Comparison of ENCODE assay signal across 8 mouse cellular contexts in genomic region chr16:94369596-94370172, GRCm38 (mm10). TPM values are rescaled to one million over a fixed set of nuclear protein-coding genes. Genes with fewer than 3 reads are reported as not detected.
DNase-seq lines count a peak whose midpoint lies in the region; ATAC-seq and TF ChIP-seq lines count a peak whose summit lies in the region.

No protein-coding gene starts in this region.

- TF ChIP-seq CTCF in ES-Bruce4 (IDR thresholded peaks at IDR 0.05; ENCODE audit: low read depth, low read length), result no peak

- no peak for ATAC-seq in forebrain, embryonic 11.5 days (replicated peaks; ENCODE audit: low FRiP score)
- no peak for ATAC-seq in limb, embryonic 13.5 days (ENCODE audit: low FRiP score, low read depth)
- no peak for ATAC-seq in stomach, embryonic 15.5 days (ENCODE audit: insufficient read depth, low FRiP score, low read depth)

- H3K27me3 ChIP-seq in ES-Bruce4 (ENCODE audit: control insufficient read depth, insufficient read depth, low read length, poor library complexity, severe bottlenecking), result no peaks in the 10 kb centered on the region
- H3K27me3 ChIP-seq in forebrain, embryonic 11.5 days (ENCODE audit: control insufficient read depth, insufficient read depth, low read length), result no peaks in the 10 kb centered on the region
- H3K27me3 ChIP-seq in limb, embryonic 13.5 days, result no peaks in the 10 kb centered on the region
- no peaks in the 10 kb centered on the region for H3K27me3 ChIP-seq in stomach, embryonic 15.5 days (replicated peaks)

- TF ChIP-seq POLR2A in ES-Bruce4 (IDR thresholded peaks at IDR 0.05; ENCODE audit: insufficient read depth, low read length), result no peak

- H3K27ac ChIP-seq in ES-Bruce4 (ENCODE audit: insufficient read depth, low read length), result no peak overlapping the region
- peak overlapping the region; percentile 97 for H3K27ac ChIP-seq in forebrain, embryonic 11.5 days (ENCODE audit: low read depth, low read length)
- peak overlapping the region; percentile 98 for H3K27ac ChIP-seq in limb, embryonic 13.5 days
- peak overlapping the region; percentile 98 for H3K27ac ChIP-seq in stomach, embryonic 15.5 days

- no peaks in the 10 kb centered on the region for H3K36me3 ChIP-seq in ES-Bruce4 (ENCODE audit: control insufficient read depth, insufficient read depth, low read length, poor library complexity, severe bottlenecking)
- H3K36me3 ChIP-seq in forebrain, embryonic 11.5 days (ENCODE audit: control insufficient read depth, insufficient read depth, low read length), result no peaks in the 10 kb centered on the region
- H3K36me3 ChIP-seq in limb, embryonic 13.5 days, result peaks cover 4% of the 10 kb centered on the region
- H3K36me3 ChIP-seq in stomach, embryonic 15.5 days, result no peaks in the 10 kb centered on the region

- WGBS in forebrain, embryonic 11.5 days, result 8% methylated on average over 6 of the region's 6 CpGs
- 9% methylated on average over 6 of the region's 6 CpGs for WGBS in limb, embryonic 13.5 days
- WGBS in stomach, embryonic 15.5 days, result 5% methylated on average over 6 of the region's 6 CpGs

- H3K4me2 ChIP-seq in forebrain, embryonic 11.5 days (ENCODE audit: low read depth, low read length, severe bottlenecking), result peak overlapping the region; percentile 69
- H3K4me2 ChIP-seq in limb, embryonic 13.5 days (replicated peaks), result peak overlapping the region; percentile 76
- H3K4me2 ChIP-seq in stomach, embryonic 15.5 days, result peak overlapping the region; percentile 66

- no peak for TF ChIP-seq EP300 in ES-Bruce4 (IDR thresholded peaks at IDR 0.05; ENCODE audit: insufficient read depth, low read depth, low read length)

- DNase-seq in heart, adult 9 months (ENCODE audit: low spot score in 2 of 2), result peak; percentile 8 to 13
- DNase-seq in heart, adult 8-10 months (ENCODE audit: low spot score), result no peak
- no peak for DNase-seq in forebrain, embryonic 11.5 days (ENCODE audit: low spot score)
- DNase-seq in adrenal gland, adult 8-10 months, result no peak
- no peak for DNase-seq in adrenal gland, postnatal 36 days

- peak overlapping the region; percentile 88 for H3K9ac ChIP-seq in ES-Bruce4 (ENCODE audit: low read depth, poor library complexity, severe bottlenecking)
- peak overlapping the region; percentile 95 for H3K9ac ChIP-seq in forebrain, embryonic 11.5 days (ENCODE audit: low read length)
- H3K9ac ChIP-seq in limb, embryonic 13.5 days, result peak overlapping the region; percentile 93
- H3K9ac ChIP-seq in stomach, embryonic 15.5 days, result peak overlapping the region; percentile 94; the same call in 1 of the 2 replicates

- H3K4me3 ChIP-seq in ES-Bruce4 (ENCODE audit: low read depth, low read length), result peak overlapping the region; percentile 87
- peak overlapping the region; percentile 89 for H3K4me3 ChIP-seq in forebrain, embryonic 11.5 days (ENCODE audit: low read depth, low read length)
- H3K4me3 ChIP-seq in limb, embryonic 13.5 days, result peak overlapping the region; percentile 88
- H3K4me3 ChIP-seq in stomach, embryonic 15.5 days (replicated peaks), result peak overlapping the region; percentile 93

- H3K9me3 ChIP-seq in ES-Bruce4 (replicated peaks; ENCODE audit: control insufficient read depth, insufficient read depth, low read length, poor library complexity, severe bottlenecking), result no peaks in the 10 kb centered on the region
- no peaks in the 10 kb centered on the region for H3K9me3 ChIP-seq in forebrain, embryonic 11.5 days (ENCODE audit: control insufficient read depth, low read length)
- H3K9me3 ChIP-seq in limb, embryonic 13.5 days, result no peaks in the 10 kb centered on the region
- H3K9me3 ChIP-seq in stomach, embryonic 15.5 days, result no peaks in the 10 kb centered on the region

- no peaks in the 10 kb centered on the region for H3K4me1 ChIP-seq in ES-Bruce4 (ENCODE audit: control insufficient read depth, insufficient read depth, low read length)
- peaks cover 2% of the 10 kb centered on the region; the same call in 1 of the 2 replicates for H3K4me1 ChIP-seq in forebrain, embryonic 11.5 days (replicated peaks; ENCODE audit: control insufficient read depth, insufficient read depth, low read length)
- peaks cover 25% of the 10 kb centered on the region for H3K4me1 ChIP-seq in limb, embryonic 13.5 days
- peaks cover 7% of the 10 kb centered on the region; the same call in 1 of the 2 replicates for H3K4me1 ChIP-seq in stomach, embryonic 15.5 days

RNA-seq across cellular contexts. Expression of gene Ttc3, which starts 0.7 kb away (rescaled TPM):
- total RNA-seq in heart, adult 8-10 months (2022), result 10 to 100 TPM; 74.5 to 84.2 (median 76.6) TPM
- polyA plus RNA-seq in ES-Bruce4 (2011; ENCODE audit: insufficient read depth, insufficient read length, low read depth, missing spikeins), result 149 and 152 TPM in 2 replicates
- 458 and 484 TPM in 2 replicates for polyA plus RNA-seq in forebrain, embryonic 11.5 days (2014; fragmentation: Nextera tagmentation; extraction: Ambion mirVana)
- polyA plus RNA-seq in limb, embryonic 13.5 days (2015; fragmentation: Nextera tagmentation; extraction: Ambion mirVana), result 324 and 332 TPM in 2 replicates
- 177 and 183 TPM in 2 replicates for polyA plus RNA-seq in stomach, embryonic 15.5 days (2015; fragmentation: Nextera tagmentation; extraction: Ambion mirVana)
- 100 to 1,000 TPM in 3 of 4 experiments, 10 to 100 TPM in 1; 89.1 to 149 (median 120) TPM for total RNA-seq in adrenal gland, adult 8-10 months (2022)
- total RNA-seq in adrenal gland, postnatal 36 days (2021), result 100 to 1,000 TPM in 1 of 2 experiments, 10 to 100 TPM in 1; 96.4 to 119 TPM

RNA-seq across cellular contexts. Expression of gene Pigp, which starts 2.0 kb away (rescaled TPM):
- 100 to 1,000 TPM; 130 to 147 (median 134) TPM for total RNA-seq in heart, adult 8-10 months (2022)
- polyA plus RNA-seq in ES-Bruce4 (2011; ENCODE audit: insufficient read depth, insufficient read length, low read depth, missing spikeins), result 54.7 and 65.3 TPM in 2 replicates
- polyA plus RNA-seq in forebrain, embryonic 11.5 days (2014; fragmentation: Nextera tagmentation; extraction: Ambion mirVana), result 92.3 and 97.6 TPM in 2 replicates
- polyA plus RNA-seq in limb, embryonic 13.5 days (2015; fragmentation: Nextera tagmentation; extraction: Ambion mirVana), result 105 and 110 TPM in 2 replicates
- polyA plus RNA-seq in stomach, embryonic 15.5 days (2015; fragmentation: Nextera tagmentation; extraction: Ambion mirVana), result 121 and 126 TPM in 2 replicates
- 100 to 1,000 TPM in 2 of 4 experiments, 10 to 100 TPM in 2; 80.9 to 101 (median 98.6) TPM for total RNA-seq in adrenal gland, adult 8-10 months (2022)
- 100 to 1,000 TPM in 1 of 2 experiments, 10 to 100 TPM in 1; 68.8 to 122 TPM for total RNA-seq in adrenal gland, postnatal 36 days (2021)

RNA-seq across cellular contexts. Expression of gene Ripply3, which starts 41.5 kb away (rescaled TPM):
- total RNA-seq in heart, adult 8-10 months (2022), result 1 to 10 TPM; 4.1 to 4.5 (median 4.3) TPM
- polyA plus RNA-seq in ES-Bruce4 (2011; ENCODE audit: insufficient read depth, insufficient read length, low read depth, missing spikeins), result 0.87 and 0.91 TPM in 2 replicates
- polyA plus RNA-seq in forebrain, embryonic 11.5 days (2014; fragmentation: Nextera tagmentation; extraction: Ambion mirVana), result 5.4 and 5.7 TPM in 2 replicates
- 3.1 and 3.2 TPM in 2 replicates for polyA plus RNA-seq in limb, embryonic 13.5 days (2015; fragmentation: Nextera tagmentation; extraction: Ambion mirVana)
- polyA plus RNA-seq in stomach, embryonic 15.5 days (2015; fragmentation: Nextera tagmentation; extraction: Ambion mirVana), result 7.6 and 7.9 TPM in 2 replicates
- total RNA-seq in adrenal gland, adult 8-10 months (2022), result 10 to 100 TPM in 1 of 4 experiments, 1 to 10 TPM in 3; 4.6 to 12.6 (median 5.3) TPM
- 1 to 10 TPM; 4.1 to 6.0 TPM for total RNA-seq in adrenal gland, postnatal 36 days (2021)

RNA-seq across cellular contexts. Expression of gene Hlcs, which starts 56.3 kb away (rescaled TPM):
- 10 to 100 TPM in 2 of 4 experiments, 1 to 10 TPM in 2; 6.1 to 10.7 (median 8.9) TPM for total RNA-seq in heart, adult 8-10 months (2022)
- 12.6 and 14.1 TPM in 2 replicates for polyA plus RNA-seq in ES-Bruce4 (2011; ENCODE audit: insufficient read depth, insufficient read length, low read depth, missing spikeins)
- 13.8 TPM in 2 replicates for polyA plus RNA-seq in forebrain, embryonic 11.5 days (2014; fragmentation: Nextera tagmentation; extraction: Ambion mirVana)
- 8.8 and 9.8 TPM in 2 replicates for polyA plus RNA-seq in limb, embryonic 13.5 days (2015; fragmentation: Nextera tagmentation; extraction: Ambion mirVana)
- polyA plus RNA-seq in stomach, embryonic 15.5 days (2015; fragmentation: Nextera tagmentation; extraction: Ambion mirVana), result 9.1 and 11.2 TPM in 2 replicates
- 10 to 100 TPM; 20.7 to 31.7 (median 24.9) TPM for total RNA-seq in adrenal gland, adult 8-10 months (2022)
- total RNA-seq in adrenal gland, postnatal 36 days (2021), result 10 to 100 TPM; 13.6 to 18.3 TPM

Comparison
In these comparisons a context has a peak if more than half of its experiments do, and no peak if none do; other contexts are left out.
1. DNase-seq: peak in heart, adult 9 months (2 of 2); none in heart, adult 8-10 months (single experiment), forebrain, embryonic 11.5 days (single experiment), adrenal gland, adult 8-10 months (single experiment) and adrenal gland, postnatal 36 days (0 of 2).
2. Peak in every context shown above with its lines, with median percentiles within 50 percentile points of each other: H3K4me3 ChIP-seq, H3K9ac ChIP-seq and H3K4me2 ChIP-seq.